Mouse (Mus musculus) heart, postnatal 0 days (tissue): ENCODE measurements around the gene Bcl6b. TPM values are rescaled to one million over a fixed set of nuclear protein-coding genes. Genes with fewer than 3 reads are reported as not detected.

Source experiments
- ATAC-seq: fragments of 200-750 bp; cut with Nextera tagmentation; 2 replicates; pipeline ENCODE4 v1.8.0; 2017; ENCODE audit warnings: low read depth, moderate number of reproducible peaks, moderate library complexity; ENCODE audit not compliant: insufficient read depth
- DNase-seq: peaks from one replicate; pipeline ENCODE4 v3.0.0-alpha.2; 2016; ENCODE audit warnings: low spot score
- H3K27ac ChIP-seq: fragments of 300-500 bp; sonication (generic); 2 replicates; pipeline ENCODE4 v1.5.1; 2014; ENCODE audit warnings: low read depth, mild to moderate bottlenecking
- H3K27me3 ChIP-seq: fragments of 300-500 bp; sonication (generic); 2 replicates; pipeline ENCODE4 v1.6.1; 2014; ENCODE audit warnings: low read length, mixed read lengths; ENCODE audit not compliant: control insufficient read depth, insufficient read depth
- H3K36me3 ChIP-seq: fragments of 300-500 bp; sonication (generic); replicated peaks from 2 replicates; pipeline ENCODE4 v1.6.1; 2014; ENCODE audit warnings: low read length, mixed read lengths; ENCODE audit not compliant: control insufficient read depth, insufficient read depth
- H3K4me1 ChIP-seq: fragments of 300-500 bp; sonication (generic); 2 replicates; pipeline ENCODE4 v1.6.1; 2014; ENCODE audit warnings: antibody characterized with exemption; ENCODE audit not compliant: control insufficient read depth, insufficient read depth
- H3K4me2 ChIP-seq: fragments of 300-500 bp; sonication (generic); 2 replicates; pipeline ENCODE4 v1.6.1; 2014; ENCODE audit warnings: low read depth, mild to moderate bottlenecking, low read length, moderate library complexity
- H3K4me3 ChIP-seq: fragments of 300-500 bp; sonication (generic); 2 replicates; pipeline ENCODE4 v1.5.1; 2014; ENCODE audit warnings: low read depth, low read length
- H3K9ac ChIP-seq: fragments of 300-500 bp; sonication (generic); replicated peaks from 2 replicates; pipeline ENCODE4 v1.6.1; 2014; ENCODE audit warnings: low read depth, low read length, mixed read lengths
- H3K9me3 ChIP-seq: fragments of 300-500 bp; sonication (generic); replicated peaks from 2 replicates; pipeline ENCODE4 v1.6.1; 2016; ENCODE audit warnings: low read length; ENCODE audit not compliant: control insufficient read depth
- CTCF ChIP-seq: IDR thresholded peaks from 2 replicates; pipeline ENCODE4 v1.5.1; 2016; ENCODE audit warnings: antibody characterized with exemption, control low read depth, low read depth
- EP300 ChIP-seq: IDR thresholded peaks from 2 replicates; pipeline ENCODE4 v1.6.1; 2016; ENCODE audit warnings: antibody characterized with exemption, low read depth
- WGBS: fragments of 180-500 bp; shearing (Covaris S2); extraction: QIAGEN DNeasy Blood & Tissue Kit; methylation state at CpG from one replicate; pipeline ENCODE4 v1.1.7; 2014; 5-methylcytosine and 5-hydroxymethylcytosine counted together
- polyA plus RNA-seq: library from polyadenylated mRNA; unstranded; fragments of >200 nt; fragmentation: Nextera tagmentation; extraction: Ambion mirVana; gene quantifications from 2 replicates; pipeline ENCODE4 v1.2.1, GENCODE M21; 2015
- total RNA-seq: library from RNA; depleted of rRNA; stranded (reverse); fragments of >200 nt; gene quantifications from 2 replicates; pipeline ENCODE4 v1.2.3, GENCODE M21; 2014; ENCODE audit warnings: low replicate concordance

Bcl6b gene
- total and polyA plus RNA-seq, 2 experiments from 2014 or later, result 12.8 to 16.8 TPM

DNA sequence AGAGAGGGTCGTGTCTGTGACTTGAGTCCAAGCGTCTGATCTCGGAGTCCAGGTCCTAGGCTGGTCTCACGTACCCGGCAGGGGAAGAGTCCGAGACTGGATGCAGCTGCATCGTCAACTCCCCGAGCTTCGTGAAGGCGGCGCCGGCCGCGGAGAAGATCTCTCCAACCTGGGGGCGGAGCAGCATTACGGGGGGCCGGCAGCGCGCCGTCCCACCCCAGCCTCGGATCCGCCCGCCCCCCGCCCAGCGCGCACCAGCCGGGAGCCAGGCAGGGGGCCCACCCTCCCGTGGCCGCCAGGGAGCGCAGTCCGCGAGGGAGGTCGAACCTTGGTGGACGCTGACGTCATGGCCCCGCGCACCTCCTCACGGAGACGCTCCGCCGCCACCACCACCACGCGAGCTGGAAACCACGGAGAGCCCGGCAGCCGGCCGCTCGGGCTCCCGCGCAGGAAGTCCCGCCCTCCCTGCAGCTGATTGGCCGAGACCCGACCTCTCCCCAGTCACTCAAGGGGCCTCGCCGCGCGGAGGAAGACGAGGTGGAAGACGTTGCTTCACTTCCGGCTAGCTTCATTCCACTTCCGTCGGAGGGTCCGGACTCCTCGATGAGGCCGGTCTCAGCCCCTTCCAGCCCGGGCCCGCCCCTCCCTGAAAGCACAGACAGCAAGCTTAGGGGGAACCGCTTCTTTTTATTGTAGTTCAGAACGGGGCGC is 8.0 kb upstream of the Bcl6b start, which contains the start of gene 0610010K14Rik:
TSS of gene 0610010K14Rik (minus strand) at position 458 of the 711 bp plus-strand sequence.
- peak within 1 kb of the TSS; percentile 72 for H3K4me3 ChIP-seq
- no peaks in the 10 kb centered on the region for H3K27me3 ChIP-seq
- peak within 1 kb of the TSS; percentile 90 for H3K4me2 ChIP-seq
- peaks cover 32% of the 10 kb centered on the region for H3K4me1 ChIP-seq
- ATAC-seq (peak; percentile 91), DNase-seq (peak; percentile 95)
- TF ChIP-seq CTCF, result peak; percentile 53
- TF ChIP-seq EP300, result no peak
- under 1% methylated on average over 69 of the region's 70 CpGs for WGBS
- peak within 1 kb of the TSS; percentile 88 for H3K9ac ChIP-seq
- H3K27ac ChIP-seq, result peak within 1 kb of the TSS; percentile 94
- H3K36me3 ChIP-seq, result peaks cover 7% of the 10 kb centered on the region; the same call in 1 of the 2 replicates
- H3K9me3 ChIP-seq, result no peaks in the 10 kb centered on the region

- DNase-seq, result no peak
- H3K27me3 ChIP-seq, result no peaks in the 10 kb centered on the region
- no peak for TF ChIP-seq EP300
- no peak for TF ChIP-seq CTCF
- peak overlapping the region; percentile 90 for H3K4me2 ChIP-seq
- H3K4me3 ChIP-seq, result peak overlapping the region; percentile 72
- H3K9me3 ChIP-seq, result no peaks in the 10 kb centered on the region
- ATAC-seq, result no peak
- peak overlapping the region; percentile 88 for H3K9ac ChIP-seq
- H3K4me1 ChIP-seq, result peaks cover 32% of the 10 kb centered on the region
- WGBS, result 20% methylated on average over 7 of the region's 7 CpGs
- H3K36me3 ChIP-seq, result peaks cover 7% of the 10 kb centered on the region; the same call in 1 of the 2 replicates
- peak overlapping the region; percentile 94 for H3K27ac ChIP-seq
Measured at GRCm38 (mm10) chr11:70236717-70237116, 7.1 kb upstream of the Bcl6b start.

GRCm38 (mm10) chr11:70235254-70235900 is 5.8 kb upstream of the Bcl6b start:
- H3K4me1 ChIP-seq, result peaks cover 30% of the 10 kb centered on the region
- H3K9me3 ChIP-seq, result no peaks in the 10 kb centered on the region
- no peaks in the 10 kb centered on the region for H3K27me3 ChIP-seq
- no peak overlapping the region for H3K27ac ChIP-seq
- DNase-seq (no peak), ATAC-seq (no peak)
- WGBS, result 84% methylated on average over 12 of the region's 12 CpGs
- H3K9ac ChIP-seq, result no peak overlapping the region
- TF ChIP-seq CTCF (no peak), EP300 (no peak)
- no peak overlapping the region for H3K4me3 ChIP-seq
- H3K36me3 ChIP-seq, result peaks cover 7% of the 10 kb centered on the region; the same call in 1 of the 2 replicates
- no peak overlapping the region for H3K4me2 ChIP-seq

DNA sequence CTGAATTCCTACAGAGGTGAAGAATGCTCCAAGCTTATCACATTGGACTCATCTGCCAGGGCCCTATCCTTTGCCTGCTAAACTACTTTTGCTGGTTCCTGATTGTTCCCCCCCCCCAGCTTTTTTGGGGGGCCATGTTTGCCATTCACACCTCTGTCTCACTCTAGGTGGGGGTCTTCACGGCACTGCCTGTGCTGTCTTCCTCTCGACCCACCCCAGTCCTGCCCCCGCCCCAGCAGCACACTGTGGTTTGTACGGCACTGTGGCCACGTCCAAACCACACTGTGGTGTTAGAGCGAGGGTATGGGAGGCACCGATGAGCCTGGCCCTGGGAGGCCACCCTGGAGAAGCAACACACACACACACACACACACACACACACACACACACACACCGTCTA is 4.9 kb upstream of the Bcl6b start:
- H3K4me1 ChIP-seq, result peaks cover 28% of the 10 kb centered on the region
- DNase-seq (no peak), ATAC-seq (no peak)
- H3K4me3 ChIP-seq, result no peak overlapping the region
- H3K9me3 ChIP-seq, result no peaks in the 10 kb centered on the region
- H3K4me2 ChIP-seq, result no peak overlapping the region
- 79% methylated on average over 8 of the region's 8 CpGs for WGBS
- peaks cover 7% of the 10 kb centered on the region; the same call in 1 of the 2 replicates for H3K36me3 ChIP-seq
- H3K27me3 ChIP-seq, result peaks cover 8% of the 10 kb centered on the region
- no peak overlapping the region for H3K9ac ChIP-seq
- no peak for TF ChIP-seq EP300
- TF ChIP-seq CTCF, result no peak
- H3K27ac ChIP-seq, result peak overlapping the region; percentile 27

DNA sequence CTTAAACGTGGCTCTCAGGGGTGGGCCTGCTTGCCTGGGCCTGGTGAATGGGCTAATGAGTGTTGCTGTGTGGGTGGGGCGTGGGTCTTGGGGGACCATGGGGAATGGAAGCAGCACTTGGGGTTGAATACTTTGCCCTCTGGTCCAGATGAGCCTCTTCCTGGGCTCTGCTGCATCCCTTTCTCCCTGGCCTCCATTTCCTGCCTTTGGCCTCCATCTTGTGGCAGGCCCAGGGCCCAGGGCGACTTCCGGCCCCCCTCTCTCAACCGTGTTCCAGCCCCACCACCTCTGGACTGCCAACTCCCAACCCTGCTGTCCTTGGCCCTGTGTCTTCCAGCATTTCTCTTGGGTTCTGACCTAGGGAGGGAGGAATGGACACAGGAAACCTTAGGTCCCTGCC is 4.4 kb upstream of the Bcl6b start:
- peaks cover 7% of the 10 kb centered on the region; the same call in 1 of the 2 replicates for H3K36me3 ChIP-seq
- no peak overlapping the region for H3K9ac ChIP-seq
- no peak overlapping the region for H3K4me2 ChIP-seq
- no peaks in the 10 kb centered on the region for H3K9me3 ChIP-seq
- H3K4me3 ChIP-seq, result no peak overlapping the region
- H3K4me1 ChIP-seq, result peaks cover 27% of the 10 kb centered on the region
- H3K27ac ChIP-seq, result peak overlapping the region; percentile 27; the same call in 1 of the 2 replicates
- WGBS, result 53% methylated on average over 5 of the region's 5 CpGs
- TF ChIP-seq EP300 (no peak), CTCF (no peak)
- peaks cover 12% of the 10 kb centered on the region for H3K27me3 ChIP-seq
- DNase-seq (no peak), ATAC-seq (no peak)
